Mouse (Mus musculus): ENCODE data around the gene Enpep. TPM values are rescaled to one million over a fixed set of nuclear protein-coding genes. Genes with fewer than 3 reads are reported as not detected.
A peak's percentile ranks its signal among the peaks of the same experiment; 100 is the strongest.

Enpep gene
- polyA plus RNA-seq, 1 experiment, result 13.4 TPM

- Histone ChIP-seq H3K4me1 (ENCODE audit: control insufficient read depth, insufficient read depth, insufficient read length, low read length) (no peaks in the 10 kb centered on the region), H3K27ac (replicated peaks; ENCODE audit: low read depth, low read length) (peak overlapping the region; percentile 27; the same call in 1 of the 2 replicates)
These were observed 378 bp downstream of the Enpep start for GRCm38 (mm10) chr3:129332142-129332541.

GRCm38 (mm10) chr3:129331427-129331826, 1.1 kb downstream of the Enpep start:
- H3K27ac ChIP-seq (replicated peaks; ENCODE audit: low read depth, low read length), result 0 out of 2 replicates have a peak overlapping the region, but pooled peaks have one; percentile 27

More at GRCm38 (mm10) chr3:129332142-129332541, 378 bp downstream of the Enpep start:
- H3K4me3 ChIP-seq (ENCODE audit: insufficient read depth, low read depth, low read length), result peak overlapping the region; percentile 44

GRCm38 (mm10) chr3:129328056-129328455, 4.5 kb downstream of the Enpep start:
- H3K4me3 ChIP-seq (ENCODE audit: insufficient read depth, low read depth, low read length), result no peak overlapping the region
- no peaks in the 10 kb centered on the region for H3K4me1 ChIP-seq (ENCODE audit: control insufficient read depth, insufficient read depth, insufficient read length, low read length)
- no peak overlapping the region for H3K27ac ChIP-seq (replicated peaks; ENCODE audit: low read depth, low read length)

More at GRCm38 (mm10) chr3:129331427-129331826, 1.1 kb downstream of the Enpep start:
- Histone ChIP-seq H3K4me1 (ENCODE audit: control insufficient read depth, insufficient read depth, insufficient read length, low read length) (no peaks in the 10 kb centered on the region), H3K4me3 (ENCODE audit: insufficient read depth, low read depth, low read length) (peak overlapping the region; percentile 44)

GRCm38 (mm10) chr3:129321585-129321984, 10.9 kb downstream of the Enpep start:
- Histone ChIP-seq H3K27ac (replicated peaks; ENCODE audit: low read depth, low read length) (no peak overlapping the region), H3K4me3 (ENCODE audit: insufficient read depth, low read depth, low read length) (no peak overlapping the region), H3K4me1 (ENCODE audit: control insufficient read depth, insufficient read depth, insufficient read length, low read length) (no peaks in the 10 kb centered on the region)

- peaks cover 5% of the 10 kb centered on the region for H3K4me1 ChIP-seq (ENCODE audit: control insufficient read depth, insufficient read depth, insufficient read length, low read length)
- H3K27ac ChIP-seq (replicated peaks; ENCODE audit: low read depth, low read length), result no peak overlapping the region
- no peak overlapping the region for H3K4me3 ChIP-seq (ENCODE audit: insufficient read depth, low read depth, low read length)
These were observed 15.3 kb downstream of the Enpep start for GRCm38 (mm10) chr3:129317032-129317729.

GRCm38 (mm10) chr3:129313671-129314415, 18.7 kb downstream of the Enpep start:
- Histone ChIP-seq H3K27ac (replicated peaks; ENCODE audit: low read depth, low read length) (peak overlapping the region; percentile 79), H3K4me1 (ENCODE audit: control insufficient read depth, insufficient read depth, insufficient read length, low read length) (peaks cover 5% of the 10 kb centered on the region), H3K4me3 (ENCODE audit: insufficient read depth, low read depth, low read length) (no peak overlapping the region)

GRCm38 (mm10) chr3:129313221-129313620, 19.3 kb downstream of the Enpep start:
- Histone ChIP-seq H3K27ac (replicated peaks; ENCODE audit: low read depth, low read length) (peak overlapping the region; percentile 79), H3K4me1 (ENCODE audit: control insufficient read depth, insufficient read depth, insufficient read length, low read length) (peaks cover 5% of the 10 kb centered on the region), H3K4me3 (ENCODE audit: insufficient read depth, low read depth, low read length) (no peak overlapping the region)

GRCm38 (mm10) chr3:129312511-129312910, 20.0 kb downstream of the Enpep start:
- Histone ChIP-seq H3K4me3 (ENCODE audit: insufficient read depth, low read depth, low read length) (no peak overlapping the region), H3K27ac (replicated peaks; ENCODE audit: low read depth, low read length) (0 out of 2 replicates have a peak overlapping the region, but pooled peaks have one; percentile 3), H3K4me1 (ENCODE audit: control insufficient read depth, insufficient read depth, insufficient read length, low read length) (peaks cover 5% of the 10 kb centered on the region)

GRCm38 (mm10) chr3:129311951-129312350, 20.6 kb downstream of the Enpep start:
- Histone ChIP-seq H3K4me1 (ENCODE audit: control insufficient read depth, insufficient read depth, insufficient read length, low read length) (peaks cover 5% of the 10 kb centered on the region), H3K27ac (replicated peaks; ENCODE audit: low read depth, low read length) (peak overlapping the region; percentile 62), H3K4me3 (ENCODE audit: insufficient read depth, low read depth, low read length) (no peak overlapping the region)

GRCm38 (mm10) chr3:129309926-129310325, 22.6 kb downstream of the Enpep start:
- peaks cover 5% of the 10 kb centered on the region for H3K4me1 ChIP-seq (ENCODE audit: control insufficient read depth, insufficient read depth, insufficient read length, low read length)
- no peak overlapping the region for H3K4me3 ChIP-seq (ENCODE audit: insufficient read depth, low read depth, low read length)
- H3K27ac ChIP-seq (replicated peaks; ENCODE audit: low read depth, low read length), result no peak overlapping the region

GRCm38 (mm10) chr3:129308876-129309275, 23.6 kb downstream of the Enpep start:
- Histone ChIP-seq H3K4me1 (ENCODE audit: control insufficient read depth, insufficient read depth, insufficient read length, low read length) (peaks cover 5% of the 10 kb centered on the region; the same call in 1 of the 2 replicates), H3K4me3 (ENCODE audit: insufficient read depth, low read depth, low read length) (no peak overlapping the region), H3K27ac (replicated peaks; ENCODE audit: low read depth, low read length) (no peak overlapping the region)

GRCm38 (mm10) chr3:129308102-129308752, 24.3 kb downstream of the Enpep start:
- Histone ChIP-seq H3K4me1 (ENCODE audit: control insufficient read depth, insufficient read depth, insufficient read length, low read length) (no peaks in the 10 kb centered on the region), H3K4me3 (ENCODE audit: insufficient read depth, low read depth, low read length) (no peak overlapping the region), H3K27ac (replicated peaks; ENCODE audit: low read depth, low read length) (no peak overlapping the region)

GRCm38 (mm10) chr3:129303941-129304340, 28.6 kb downstream of the Enpep start:
- no peak overlapping the region for H3K4me3 ChIP-seq (ENCODE audit: insufficient read depth, low read depth, low read length)
- H3K27ac ChIP-seq (replicated peaks; ENCODE audit: low read depth, low read length), result no peak overlapping the region
- H3K4me1 ChIP-seq (ENCODE audit: control insufficient read depth, insufficient read depth, insufficient read length, low read length), result no peaks in the 10 kb centered on the region

- Histone ChIP-seq H3K4me1 (ENCODE audit: control insufficient read depth, insufficient read depth, insufficient read length, low read length) (no peaks in the 10 kb centered on the region), H3K27ac (replicated peaks; ENCODE audit: low read depth, low read length) (no peak overlapping the region), H3K4me3 (ENCODE audit: insufficient read depth, low read depth, low read length) (no peak overlapping the region)
These were observed 32.6 kb downstream of the Enpep start for GRCm38 (mm10) chr3:129299874-129300273.

- Histone ChIP-seq H3K4me1 (ENCODE audit: control insufficient read depth, insufficient read depth, insufficient read length, low read length) (no peaks in the 10 kb centered on the region), H3K27ac (replicated peaks; ENCODE audit: low read depth, low read length) (no peak overlapping the region), H3K4me3 (ENCODE audit: insufficient read depth, low read depth, low read length) (no peak overlapping the region)
These were observed 33.9 kb downstream of the Enpep start for GRCm38 (mm10) chr3:129298606-129299005.

All from brown adipose tissue, adult 24 weeks (tissue).